8 mouse cellular contexts compared by ENCODE assay signal in genomic region chr15:88837199-88837932, GRCm38 (mm10). TPM values are rescaled to one million over a fixed set of nuclear protein-coding genes. Genes with fewer than 3 reads are reported as not detected.
DNase-seq lines count a peak whose midpoint lies in the region; ATAC-seq and TF ChIP-seq lines count a peak whose summit lies in the region.

No protein-coding gene starts in this region.

- H3K27ac ChIP-seq in embryonic facial prominence, embryonic 14.5 days (replicated peaks; ENCODE audit: low read depth, low read length): no peak overlapping the region
- peak overlapping the region; percentile 81 for H3K27ac ChIP-seq in heart, postnatal 0 days (ENCODE audit: low read depth)
- H3K27ac ChIP-seq in lung, embryonic 14.5 days (ENCODE audit: low read depth): peak overlapping the region; percentile 46; the same call in 1 of the 2 replicates
- H3K27ac ChIP-seq in neural tube, embryonic 14.5 days (ENCODE audit: low read depth, low read length): no peak overlapping the region

- H3K9ac ChIP-seq in embryonic facial prominence, embryonic 14.5 days (ENCODE audit: low read depth, low read length): peak overlapping the region; percentile 55
- H3K9ac ChIP-seq in heart, postnatal 0 days (replicated peaks; ENCODE audit: low read depth, low read length): peak overlapping the region; percentile 22
- peak overlapping the region; percentile 50 for H3K9ac ChIP-seq in lung, embryonic 14.5 days
- H3K9ac ChIP-seq in neural tube, embryonic 14.5 days (replicated peaks; ENCODE audit: low read depth, low read length): peak overlapping the region; percentile 68

- H3K36me3 ChIP-seq in C2C12 (ENCODE audit: control insufficient read depth, insufficient read depth): no peaks in the 10 kb centered on the region
- no peaks in the 10 kb centered on the region for H3K36me3 ChIP-seq in embryonic facial prominence, embryonic 14.5 days (ENCODE audit: control insufficient read depth, insufficient read depth, low read length)
- no peaks in the 10 kb centered on the region for H3K36me3 ChIP-seq in heart, postnatal 0 days (replicated peaks; ENCODE audit: control insufficient read depth, insufficient read depth, low read length)
- no peaks in the 10 kb centered on the region for H3K36me3 ChIP-seq in lung, embryonic 14.5 days (ENCODE audit: insufficient read depth)
- H3K36me3 ChIP-seq in neural tube, embryonic 14.5 days (ENCODE audit: control insufficient read depth, insufficient read depth, low read length): no peaks in the 10 kb centered on the region

- no peak for TF ChIP-seq EP300 in heart, postnatal 0 days (IDR thresholded peaks at IDR 0.05; ENCODE audit: low read depth)

- H3K9me3 ChIP-seq in embryonic facial prominence, embryonic 14.5 days (ENCODE audit: control insufficient read depth, low read length): no peaks in the 10 kb centered on the region
- H3K9me3 ChIP-seq in heart, postnatal 0 days (replicated peaks; ENCODE audit: control insufficient read depth, low read length): no peaks in the 10 kb centered on the region
- H3K9me3 ChIP-seq in lung, embryonic 14.5 days (ENCODE audit: low read depth, low read length): no peaks in the 10 kb centered on the region
- no peaks in the 10 kb centered on the region for H3K9me3 ChIP-seq in neural tube, embryonic 14.5 days (ENCODE audit: control insufficient read depth, low read length)

- H3ac ChIP-seq in C2C12 (ENCODE audit: control insufficient read depth, insufficient read length, low read depth): peak overlapping the region; percentile 65

- peak overlapping the region; percentile 37 for H3K4me3 ChIP-seq in C2C12 (ENCODE audit: insufficient read depth, poor library complexity, severe bottlenecking)
- peak overlapping the region; percentile 41 for H3K4me3 ChIP-seq in embryonic facial prominence, embryonic 14.5 days (ENCODE audit: low read depth, low read length)
- peak overlapping the region; percentile 53 for H3K4me3 ChIP-seq in heart, postnatal 0 days (ENCODE audit: low read depth, low read length)
- peak overlapping the region; percentile 48 for H3K4me3 ChIP-seq in lung, embryonic 14.5 days (ENCODE audit: low read depth, low read length)
- peak overlapping the region; percentile 38 for H3K4me3 ChIP-seq in neural tube, embryonic 14.5 days (ENCODE audit: low read depth, low read length)

- peak; percentile 74 for DNase-seq in NIH3T3 (ENCODE audit: low read depth)
- DNase-seq in embryonic facial prominence, embryonic 14.5 days (ENCODE audit: low spot score): peak; percentile 72
- DNase-seq in heart, postnatal 0 days (ENCODE audit: low spot score): peak; percentile 72
- peak; percentile 80 for DNase-seq in kidney, postnatal 14 days
- peak; percentile 77 for DNase-seq in lung, embryonic 14.5 days
- no peak for DNase-seq in cerebellum, adult 9-11 months

- no peak for TF ChIP-seq CTCF in C2C12 (IDR thresholded peaks at IDR 0.05; ENCODE audit: control insufficient read depth, insufficient read depth, insufficient read length)
- TF ChIP-seq CTCF in heart, postnatal 0 days (IDR thresholded peaks at IDR 0.05; ENCODE audit: low read depth): peak; percentile 26
- peak; percentile 52 for TF ChIP-seq CTCF in lung, embryonic 14.5 days (IDR thresholded peaks at IDR 0.05; ENCODE audit: low read depth)

- H3K4me2 ChIP-seq in embryonic facial prominence, embryonic 14.5 days (ENCODE audit: low read depth, low read length): peak overlapping the region; percentile 88
- peak overlapping the region; percentile 69 for H3K4me2 ChIP-seq in heart, postnatal 0 days (ENCODE audit: low read depth, low read length)
- H3K4me2 ChIP-seq in lung, embryonic 14.5 days: peak overlapping the region; percentile 88
- peak overlapping the region; percentile 71 for H3K4me2 ChIP-seq in neural tube, embryonic 14.5 days (ENCODE audit: low read depth, low read length)

- H3K4me1 ChIP-seq in embryonic facial prominence, embryonic 14.5 days (ENCODE audit: control insufficient read depth, insufficient read depth, low read length): peaks cover 18% of the 10 kb centered on the region
- H3K4me1 ChIP-seq in heart, postnatal 0 days (ENCODE audit: control insufficient read depth, insufficient read depth): peaks cover 40% of the 10 kb centered on the region
- peaks cover 11% of the 10 kb centered on the region for H3K4me1 ChIP-seq in lung, embryonic 14.5 days (ENCODE audit: insufficient read depth)
- H3K4me1 ChIP-seq in neural tube, embryonic 14.5 days (ENCODE audit: control insufficient read depth, insufficient read depth, low read length): peaks cover 13% of the 10 kb centered on the region; the same call in 1 of the 2 replicates

- peak; percentile 35; the same call in 1 of the 2 replicates for ATAC-seq in embryonic facial prominence, embryonic 14.5 days (ENCODE audit: low read depth)
- peak; percentile 55 for ATAC-seq in heart, postnatal 0 days (ENCODE audit: insufficient read depth, low read depth)
- ATAC-seq in lung, embryonic 14.5 days (ENCODE audit: insufficient read depth): peak; percentile 51
- ATAC-seq in neural tube, embryonic 14.5 days (ENCODE audit: low read depth): peak; percentile 38

- H3K79me2 ChIP-seq in C2C12 (ENCODE audit: control insufficient read depth, insufficient read depth): no peaks in the 10 kb centered on the region

- H3K27me3 ChIP-seq in C2C12 (ENCODE audit: control insufficient read depth, insufficient read depth, insufficient read length): no peaks in the 10 kb centered on the region
- H3K27me3 ChIP-seq in embryonic facial prominence, embryonic 14.5 days (replicated peaks; ENCODE audit: control insufficient read depth, insufficient read depth, low read length): no peaks in the 10 kb centered on the region
- H3K27me3 ChIP-seq in heart, postnatal 0 days (ENCODE audit: control insufficient read depth, insufficient read depth, low read length): no peaks in the 10 kb centered on the region
- no peaks in the 10 kb centered on the region for H3K27me3 ChIP-seq in lung, embryonic 14.5 days (ENCODE audit: insufficient read depth, low read length)
- H3K27me3 ChIP-seq in neural tube, embryonic 14.5 days (ENCODE audit: control insufficient read depth, insufficient read depth, low read length): no peaks in the 10 kb centered on the region

- under 1% methylated on average over 35 of the region's 39 CpGs for WGBS in embryonic facial prominence, embryonic 14.5 days
- under 1% methylated on average over 39 of the region's 39 CpGs for WGBS in heart, postnatal 0 days
- WGBS in lung, embryonic 14.5 days: under 1% methylated on average over 39 of the region's 39 CpGs
- WGBS in neural tube, embryonic 14.5 days: under 1% methylated on average over 39 of the region's 39 CpGs

- H3K79me3 ChIP-seq in C2C12 (ENCODE audit: low read depth): no peaks in the 10 kb centered on the region

TF ChIP-seq in C2C12, 6 proteins besides CTCF, POLR2A, EP300 and RAD21:
- no peak for TF ChIP-seq FOSL1 (IDR thresholded peaks at IDR 0.05; ENCODE audit: insufficient read depth, low read length, poor library complexity, severe bottlenecking)
- TF ChIP-seq USF1 (IDR thresholded peaks at IDR 0.05; ENCODE audit: low read depth): no peak
- no peak for TF ChIP-seq CEBPB (IDR thresholded peaks at IDR 0.05; ENCODE audit: low read depth)
- no peak for TF ChIP-seq MYOD1 (IDR thresholded peaks at IDR 0.05; ENCODE audit: control insufficient read depth, insufficient read length, low read depth)
- TF ChIP-seq MYOG (IDR thresholded peaks at IDR 0.05; ENCODE audit: control insufficient read depth, extremely low read depth, insufficient read length): no peak
- TF ChIP-seq MAX (IDR thresholded peaks at IDR 0.05): no peak
TF ChIP-seq in C2C12: peak in this region for 0.

RNA-seq across cellular contexts. Expression of gene Creld2, which starts 17.9 kb away (rescaled TPM):
- polyA plus RNA-seq in C2C12 (2012; fragmentation: generic; extraction: Trizol): 107 TPM
- 76.1 and 84.5 TPM in 2 replicates for polyA plus RNA-seq in embryonic facial prominence, embryonic 14.5 days (2014; fragmentation: Nextera tagmentation; extraction: Ambion mirVana)
- 23.3 and 24.0 TPM in 2 replicates for total RNA-seq in heart, postnatal 0 days (2014; rRNA removed; ENCODE audit: low replicate concordance)
- polyA plus RNA-seq in heart, postnatal 0 days (2015; fragmentation: Nextera tagmentation; extraction: Ambion mirVana): 26.3 and 35.3 TPM in 2 replicates
- polyA plus RNA-seq in lung, embryonic 14.5 days (2014; fragmentation: Nextera tagmentation; extraction: Ambion mirVana): 93.8 and 97.9 TPM in 2 replicates
- polyA plus RNA-seq in neural tube, embryonic 14.5 days (2014; fragmentation: Nextera tagmentation; extraction: Ambion mirVana): 53.1 and 58.6 TPM in 2 replicates

RNA-seq across cellular contexts. Expression of gene Alg12, which starts 18.2 kb away (rescaled TPM):
- 14.2 TPM for polyA plus RNA-seq in C2C12 (2012; fragmentation: generic; extraction: Trizol)
- 11.8 and 12.2 TPM in 2 replicates for polyA plus RNA-seq in embryonic facial prominence, embryonic 14.5 days (2014; fragmentation: Nextera tagmentation; extraction: Ambion mirVana)
- 19.5 and 21.8 TPM in 2 replicates for total RNA-seq in heart, postnatal 0 days (2014; rRNA removed; ENCODE audit: low replicate concordance)
- 6.4 and 6.5 TPM in 2 replicates for polyA plus RNA-seq in heart, postnatal 0 days (2015; fragmentation: Nextera tagmentation; extraction: Ambion mirVana)
- 13.3 and 15.0 TPM in 2 replicates for polyA plus RNA-seq in lung, embryonic 14.5 days (2014; fragmentation: Nextera tagmentation; extraction: Ambion mirVana)
- 8.1 and 8.2 TPM in 2 replicates for polyA plus RNA-seq in neural tube, embryonic 14.5 days (2014; fragmentation: Nextera tagmentation; extraction: Ambion mirVana)

RNA-seq across cellular contexts. Expression of gene Pim3, which starts 24.6 kb away (rescaled TPM):
- polyA plus RNA-seq in C2C12 (2012; fragmentation: generic; extraction: Trizol): 68.3 TPM
- 38.6 and 45.1 TPM in 2 replicates for polyA plus RNA-seq in embryonic facial prominence, embryonic 14.5 days (2014; fragmentation: Nextera tagmentation; extraction: Ambion mirVana)
- 98.4 and 139 TPM in 2 replicates for total RNA-seq in heart, postnatal 0 days (2014; rRNA removed; ENCODE audit: low replicate concordance)
- 50.6 and 71.1 TPM in 2 replicates for polyA plus RNA-seq in heart, postnatal 0 days (2015; fragmentation: Nextera tagmentation; extraction: Ambion mirVana)
- polyA plus RNA-seq in lung, embryonic 14.5 days (2014; fragmentation: Nextera tagmentation; extraction: Ambion mirVana): 48.6 TPM in 2 replicates
- polyA plus RNA-seq in neural tube, embryonic 14.5 days (2014; fragmentation: Nextera tagmentation; extraction: Ambion mirVana): 45.7 and 54.9 TPM in 2 replicates

Comparison
In these comparisons a context has a peak if more than half of its experiments do, and no peak if none do; other contexts are left out.
1. H3K27ac ChIP-seq: peak in heart, postnatal 0 days (single experiment) and lung, embryonic 14.5 days (single experiment); none in embryonic facial prominence, embryonic 14.5 days (single experiment) and neural tube, embryonic 14.5 days (single experiment).
2. Peak in every context shown above with its lines, with median percentiles within 50 percentile points of each other: H3K4me3 ChIP-seq, ATAC-seq, H3K4me2 ChIP-seq and H3K9ac ChIP-seq.